Mouse (Mus musculus) neural tube, embryonic 11.5 days (tissue): ENCODE results near the gene Spsb4. TPM values are rescaled to one million over a fixed set of nuclear protein-coding genes. Genes with fewer than 3 reads are reported as not detected.
A peak's percentile ranks its signal among the peaks of the same experiment; 100 is the strongest.

Source experiments
- ATAC-seq: fragments of 200-750 bp; cut with Nextera tagmentation; 2 replicates; pipeline ENCODE4 v1.8.0; 2017; ENCODE audit warnings: moderate number of reproducible peaks, mild to moderate bottlenecking, moderate TSS enrichment, moderate library complexity; ENCODE audit not compliant: insufficient read depth, low FRiP score, low TSS enrichment
- DNase-seq: peaks from one replicate; pipeline ENCODE4 v3.0.0-alpha.2; 2015; ENCODE audit warnings: low spot score
- H3K27ac ChIP-seq: fragments of 300-500 bp; sonication (generic); 2 replicates; pipeline ENCODE4 v1.5.1; 2014; ENCODE audit warnings: low read depth, mild to moderate bottlenecking, low read length
- H3K27me3 ChIP-seq: fragments of 300-500 bp; sonication (generic); 2 replicates; pipeline ENCODE4 v1.6.1; 2014; ENCODE audit warnings: mild to moderate bottlenecking, low read length, mixed read lengths; ENCODE audit not compliant: control insufficient read depth, insufficient read depth
- H3K36me3 ChIP-seq: fragments of 300-500 bp; sonication (generic); 2 replicates; pipeline ENCODE4 v1.6.1; 2014; ENCODE audit warnings: mild to moderate bottlenecking, low read length, moderate library complexity, mixed read lengths; ENCODE audit not compliant: control insufficient read depth, insufficient read depth
- H3K4me1 ChIP-seq: fragments of 300-500 bp; sonication (generic); 2 replicates; pipeline ENCODE4 v1.6.1; 2014; ENCODE audit warnings: low read length, mixed read lengths; ENCODE audit not compliant: control insufficient read depth, insufficient read depth
- H3K4me2 ChIP-seq: fragments of 300-500 bp; sonication (generic); 2 replicates; pipeline ENCODE4 v1.6.1; 2014; ENCODE audit warnings: low read depth, mild to moderate bottlenecking, moderate library complexity
- H3K4me3 ChIP-seq: fragments of 300-500 bp; sonication (generic); 2 replicates; pipeline ENCODE4 v1.5.1; 2014; ENCODE audit warnings: low read depth, low read length
- H3K9ac ChIP-seq: fragments of 300-500 bp; sonication (generic); 2 replicates; pipeline ENCODE4 v1.6.1; 2014; ENCODE audit warnings: mild to moderate bottlenecking, low read length
- H3K9me3 ChIP-seq: fragments of 300-500 bp; sonication (generic); 2 replicates; pipeline ENCODE4 v1.6.1; 2016; ENCODE audit warnings: low read length; ENCODE audit not compliant: control insufficient read depth
- WGBS: fragments of 180-500 bp; shearing (Covaris S2); extraction: QIAGEN DNeasy Blood & Tissue Kit; methylation state at CpG from one replicate; pipeline ENCODE4 v1.1.7; 2014; 5-methylcytosine and 5-hydroxymethylcytosine counted together
- polyA plus RNA-seq: library from polyadenylated mRNA; unstranded; fragments of >200 nt; fragmentation: Nextera tagmentation; extraction: Ambion mirVana; gene quantifications from 2 replicates; pipeline ENCODE4 v1.2.1, GENCODE M21; 2014

Spsb4 gene
- polyA plus RNA-seq, 1 experiment from 2014 or later: 125 TPM

DNA sequence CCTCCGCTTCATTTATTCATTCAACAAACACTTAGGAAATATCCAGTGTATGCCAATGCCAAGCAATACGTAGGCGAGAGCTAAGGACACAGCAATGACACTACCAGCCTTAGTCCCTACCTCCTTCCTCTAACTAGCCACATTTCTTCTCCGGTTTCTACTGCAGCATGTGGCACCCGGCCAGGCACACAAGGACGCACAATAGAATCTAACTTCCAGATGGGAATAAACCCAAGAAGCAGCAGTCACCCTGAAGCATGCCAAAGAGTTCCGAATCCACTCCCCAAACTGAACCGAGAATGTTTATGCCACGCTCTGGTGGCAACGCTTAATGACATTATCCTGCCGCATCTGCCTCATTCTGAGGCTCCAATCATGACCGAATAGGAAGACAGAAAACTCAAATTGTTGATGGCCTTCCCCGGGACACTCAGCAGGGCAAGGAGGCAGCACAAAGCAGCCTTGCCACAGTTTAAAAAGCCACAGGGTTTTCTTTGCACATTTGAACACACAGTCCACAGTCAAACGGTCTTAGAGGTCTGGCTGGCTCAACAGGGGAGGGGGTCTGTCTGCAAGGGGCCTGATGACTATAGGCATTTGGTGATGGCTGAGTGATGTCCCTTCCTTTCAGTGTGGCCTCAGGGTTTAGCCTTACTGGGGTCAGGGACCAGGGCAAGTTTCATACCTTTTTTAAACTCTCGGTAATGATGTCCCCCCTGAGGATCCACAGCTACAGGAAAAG is 7.0 kb downstream of the Spsb4 start:
- peaks cover 2% of the 10 kb centered on the region; the same call in 1 of the 2 replicates for H3K36me3 ChIP-seq
- ATAC-seq (no peak), DNase-seq (no peak)
- peak overlapping the region; percentile 51; the same call in 1 of the 2 replicates for H3K27ac ChIP-seq
- no peak overlapping the region for H3K4me3 ChIP-seq
- H3K4me2 ChIP-seq: peak overlapping the region; percentile 3; the same call in 1 of the 2 replicates
- H3K27me3 ChIP-seq: no peaks in the 10 kb centered on the region
- no peak overlapping the region for H3K9ac ChIP-seq
- peaks cover 49% of the 10 kb centered on the region for H3K4me1 ChIP-seq
- H3K9me3 ChIP-seq: no peaks in the 10 kb centered on the region
- 59% methylated on average over 15 of the region's 15 CpGs for WGBS

DNA sequence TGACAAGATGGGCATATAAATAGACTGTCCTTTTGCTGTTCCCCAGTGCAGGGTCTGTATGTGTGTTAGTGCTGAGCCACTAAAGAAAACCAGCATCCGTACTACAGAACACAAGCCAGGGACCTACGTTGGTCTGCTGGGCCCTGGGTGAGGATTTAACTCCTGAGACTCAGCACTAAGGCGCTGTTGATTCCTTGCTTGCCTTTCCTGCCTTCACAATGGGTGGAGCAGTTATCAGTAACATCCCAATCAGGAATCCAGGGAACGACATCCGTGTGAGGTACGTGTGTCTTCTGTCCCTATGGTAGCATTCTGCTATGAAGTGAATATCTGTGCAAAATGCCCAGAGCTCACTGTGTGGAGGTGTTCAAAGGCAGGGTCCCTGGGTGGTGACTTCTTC is 8.2 kb downstream of the Spsb4 start:
- no peaks in the 10 kb centered on the region for H3K27me3 ChIP-seq
- no peaks in the 10 kb centered on the region for H3K9me3 ChIP-seq
- H3K9ac ChIP-seq: no peak overlapping the region
- H3K36me3 ChIP-seq: peaks cover 2% of the 10 kb centered on the region; the same call in 1 of the 2 replicates
- WGBS: 92% methylated on average over 6 of the region's 6 CpGs
- H3K4me2 ChIP-seq: no peak overlapping the region
- DNase-seq: no peak
- no peak overlapping the region for H3K27ac ChIP-seq
- peaks cover 42% of the 10 kb centered on the region for H3K4me1 ChIP-seq
- no peak overlapping the region for H3K4me3 ChIP-seq
- ATAC-seq: no peak

DNA sequence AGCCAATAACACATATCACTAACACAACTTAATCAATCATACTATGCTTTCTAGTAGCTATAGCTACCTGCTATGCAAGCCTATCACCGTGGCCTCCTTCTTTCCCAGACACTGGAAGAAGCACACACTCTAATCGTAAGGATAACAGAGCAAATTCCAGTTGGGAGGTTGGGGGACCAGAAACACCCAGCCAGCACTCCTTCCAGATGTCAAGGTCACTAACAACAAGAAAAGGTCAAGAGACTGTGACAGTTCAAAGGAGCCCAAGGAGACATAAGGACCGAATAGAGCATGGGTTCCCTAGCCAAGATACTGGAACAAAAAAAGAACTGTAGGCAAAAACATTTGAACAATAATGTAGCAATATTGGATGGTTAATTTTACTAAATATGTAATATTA is 13.9 kb downstream of the Spsb4 start:
- no peaks in the 10 kb centered on the region for H3K9me3 ChIP-seq
- peaks cover 2% of the 10 kb centered on the region; the same call in 1 of the 2 replicates for H3K36me3 ChIP-seq
- no peak for DNase-seq
- H3K4me2 ChIP-seq: no peak overlapping the region
- WGBS: 43% methylated on average over 3 of the region's 3 CpGs
- no peak overlapping the region for H3K27ac ChIP-seq
- no peak overlapping the region for H3K4me3 ChIP-seq
- no peak for ATAC-seq
- peaks cover 10% of the 10 kb centered on the region; the same call in 1 of the 2 replicates for H3K4me1 ChIP-seq
- H3K27me3 ChIP-seq: no peaks in the 10 kb centered on the region
- H3K9ac ChIP-seq: no peak overlapping the region

DNA sequence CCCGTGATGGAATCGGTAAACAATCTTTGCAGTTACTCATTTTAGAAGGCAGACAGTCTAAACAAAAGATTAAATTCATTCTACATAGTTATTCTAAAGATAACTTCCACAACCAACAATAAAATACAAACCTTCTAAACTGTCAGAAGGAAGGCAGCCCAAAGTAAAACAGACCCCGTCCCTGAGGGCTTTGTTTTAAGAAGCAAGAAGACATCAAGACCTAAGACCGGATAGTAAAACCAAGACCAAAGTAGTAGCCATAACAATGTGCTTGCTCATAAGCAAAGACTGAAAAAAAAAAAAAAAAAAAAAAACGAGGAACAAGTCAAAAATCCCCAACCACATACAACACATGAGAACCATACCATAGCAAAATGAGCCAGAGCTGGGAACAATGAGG is 15.5 kb downstream of the Spsb4 start:
- ATAC-seq (no peak), DNase-seq (no peak)
- Histone ChIP-seq H3K4me2 (no peak overlapping the region), H3K9me3 (no peaks in the 10 kb centered on the region), H3K27me3 (no peaks in the 10 kb centered on the region), H3K36me3 (no peaks in the 10 kb centered on the region), H3K27ac (no peak overlapping the region), H3K4me3 (no peak overlapping the region), H3K9ac (no peak overlapping the region), H3K4me1 (peaks cover 10% of the 10 kb centered on the region; the same call in 1 of the 2 replicates)
- 70% methylated on average over 5 of the region's 5 CpGs for WGBS

DNA sequence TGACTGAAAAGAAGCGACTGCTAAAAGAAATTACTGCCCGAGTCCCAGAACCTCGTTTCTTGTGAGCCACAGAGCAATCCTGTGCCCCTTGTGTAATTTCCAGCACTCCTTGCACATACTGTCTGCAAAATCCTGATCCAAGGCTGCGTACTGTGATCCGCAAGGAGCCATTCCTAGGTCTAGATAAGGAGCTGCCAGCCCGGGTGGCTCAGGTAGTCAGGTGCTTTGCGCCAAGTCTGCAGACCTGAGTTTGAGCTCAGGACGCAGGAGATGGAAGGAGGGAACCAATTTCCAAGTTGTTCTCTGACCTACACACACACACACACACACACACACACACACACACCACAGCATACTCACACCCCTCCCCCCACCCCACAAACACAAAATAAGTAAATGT is 16.0 kb downstream of the Spsb4 start:
- DNase-seq (no peak), ATAC-seq (no peak)
- H3K27ac ChIP-seq: no peak overlapping the region
- WGBS: 88% methylated on average over 8 of the region's 8 CpGs
- no peak overlapping the region for H3K4me3 ChIP-seq
- H3K27me3 ChIP-seq: no peaks in the 10 kb centered on the region
- H3K9me3 ChIP-seq: no peaks in the 10 kb centered on the region
- H3K9ac ChIP-seq: no peak overlapping the region
- no peaks in the 10 kb centered on the region for H3K36me3 ChIP-seq
- peaks cover 10% of the 10 kb centered on the region; the same call in 1 of the 2 replicates for H3K4me1 ChIP-seq
- H3K4me2 ChIP-seq: no peak overlapping the region

DNA sequence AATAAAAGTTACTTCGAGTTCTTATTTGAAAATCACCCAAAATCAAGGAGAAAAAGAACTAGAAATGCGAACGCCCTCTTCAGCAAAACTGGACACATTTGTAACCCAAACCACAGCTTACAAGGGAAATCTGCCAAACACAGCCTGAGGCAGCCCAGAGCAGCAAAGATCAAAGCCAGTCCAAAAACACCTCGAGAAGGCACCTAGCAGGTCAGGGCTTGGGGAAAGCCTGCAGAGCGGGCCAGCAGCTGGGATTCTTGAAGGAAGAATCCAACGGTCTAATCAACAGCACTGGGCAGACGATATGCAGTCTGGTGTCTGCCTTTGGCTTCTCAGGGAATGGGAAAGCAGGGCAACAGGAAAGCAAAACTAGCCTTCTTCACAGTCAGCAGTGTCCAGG is 16.6 kb downstream of the Spsb4 start:
- H3K9me3 ChIP-seq: no peaks in the 10 kb centered on the region
- ATAC-seq: no peak
- no peak overlapping the region for H3K4me3 ChIP-seq
- H3K36me3 ChIP-seq: no peaks in the 10 kb centered on the region
- H3K27ac ChIP-seq: no peak overlapping the region
- no peak overlapping the region for H3K9ac ChIP-seq
- DNase-seq: no peak
- peaks cover 10% of the 10 kb centered on the region; the same call in 1 of the 2 replicates for H3K4me1 ChIP-seq
- no peak overlapping the region for H3K4me2 ChIP-seq
- H3K27me3 ChIP-seq: no peaks in the 10 kb centered on the region
- WGBS: 66% methylated on average over 7 of the region's 7 CpGs

DNA sequence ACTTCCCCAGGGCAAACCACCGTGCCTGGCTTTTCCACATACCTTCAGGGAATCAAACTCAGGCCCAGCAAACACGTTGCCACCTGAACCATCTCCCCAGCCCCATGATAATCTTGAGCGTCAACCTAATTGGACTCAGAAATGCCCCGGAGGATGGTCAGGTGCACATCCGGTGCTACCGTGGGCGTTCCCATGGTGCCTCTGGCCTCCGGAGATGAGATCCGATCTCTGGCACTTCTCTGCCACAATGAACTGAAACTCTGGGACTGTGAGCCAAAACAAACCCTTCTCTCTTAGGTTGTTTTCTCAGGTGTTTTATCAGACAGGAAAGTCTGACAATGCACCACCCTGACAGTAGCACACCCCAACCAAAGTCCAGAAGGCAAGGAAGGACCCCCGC is 17.2 kb downstream of the Spsb4 start:
- DNase-seq: no peak
- WGBS: 86% methylated on average over 10 of the region's 10 CpGs
- H3K4me1 ChIP-seq: peaks cover 10% of the 10 kb centered on the region; the same call in 1 of the 2 replicates
- no peaks in the 10 kb centered on the region for H3K27me3 ChIP-seq
- no peak overlapping the region for H3K4me3 ChIP-seq
- no peaks in the 10 kb centered on the region for H3K9me3 ChIP-seq
- no peak overlapping the region for H3K4me2 ChIP-seq
- no peak overlapping the region for H3K9ac ChIP-seq
- ATAC-seq: no peak
- no peaks in the 10 kb centered on the region for H3K36me3 ChIP-seq
- H3K27ac ChIP-seq: no peak overlapping the region

DNA sequence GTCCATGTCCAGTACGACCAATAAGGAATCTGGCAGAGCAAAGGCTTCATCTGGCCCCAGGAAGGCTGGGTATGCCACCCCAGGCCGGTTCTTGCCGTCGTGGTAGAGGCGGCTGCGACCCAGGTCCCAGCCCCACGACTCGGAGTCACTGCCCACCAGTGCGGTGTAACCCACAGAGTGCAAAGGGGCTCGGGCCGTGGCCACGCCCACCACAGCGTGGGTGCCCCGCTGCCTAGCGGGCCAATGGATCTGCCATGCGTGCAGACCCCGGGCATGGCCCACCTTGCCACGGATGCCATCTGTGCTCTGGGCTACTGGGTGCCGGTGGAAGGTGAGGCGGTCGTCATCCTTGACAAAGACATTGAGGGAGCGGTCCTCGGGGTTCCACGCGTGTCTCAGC is 22.9 kb downstream of the Spsb4 start:
- whole genome bisulfite sequencing: 96% methylated on average over 25 of the region's 25 CpGs
- no peak overlapping the region for H3K9ac ChIP-seq
- H3K27ac ChIP-seq: no peak overlapping the region
- no peak overlapping the region for H3K4me2 ChIP-seq
- DNase-seq (no peak), ATAC-seq (no peak)
- peaks cover 7% of the 10 kb centered on the region for H3K36me3 ChIP-seq
- H3K9me3 ChIP-seq: no peaks in the 10 kb centered on the region
- peaks cover 35% of the 10 kb centered on the region for H3K4me1 ChIP-seq
- H3K4me3 ChIP-seq: no peak overlapping the region
- H3K27me3 ChIP-seq: no peaks in the 10 kb centered on the region

DNA sequence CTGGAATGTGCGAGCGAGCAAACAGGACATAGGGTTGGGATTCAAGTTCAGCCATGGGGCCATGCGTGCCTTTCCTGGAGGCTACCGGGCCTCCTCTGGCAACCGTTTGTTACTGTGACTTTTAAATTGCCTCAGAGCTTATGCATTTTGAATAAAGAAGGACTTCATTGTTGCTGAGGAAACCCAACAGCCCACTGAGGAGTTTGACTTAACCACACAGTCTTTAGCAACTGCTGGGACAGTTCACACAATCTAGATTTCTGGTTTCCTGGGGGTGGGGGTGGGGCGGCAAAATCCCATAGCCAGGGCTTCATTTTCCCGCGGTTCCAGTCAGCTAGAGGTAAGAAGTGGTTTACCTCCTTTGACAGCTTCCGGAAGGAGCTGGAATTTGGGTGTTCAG is 23.9 kb downstream of the Spsb4 start:
- Histone ChIP-seq H3K4me1 (peaks cover 45% of the 10 kb centered on the region), H3K4me2 (no peak overlapping the region), H3K4me3 (no peak overlapping the region), H3K9ac (no peak overlapping the region), H3K9me3 (no peaks in the 10 kb centered on the region), H3K27me3 (no peaks in the 10 kb centered on the region), H3K36me3 (peaks cover 7% of the 10 kb centered on the region), H3K27ac (no peak overlapping the region)
- WGBS: 84% methylated on average over 9 of the region's 9 CpGs
- ATAC-seq: no peak
- DNase-seq: no peak
